Mouse (Mus musculus) megakaryocyte, adult 5-6 weeks (primary cell): ENCODE results near the gene Jazf1. TPM values are rescaled to one million over a fixed set of nuclear protein-coding genes. Genes with fewer than 3 reads are reported as not detected.

Experiments
- ATAC-seq: 2 replicates; pipeline ENCODE4 v1.8.0; 2016; ENCODE audit warnings: mild to moderate bottlenecking, inconsistent platforms; ENCODE audit not compliant: poor library complexity, severe bottlenecking
- total RNA-seq, 2 experiments: library from RNA; stranded (forward) in 1 of 2; stranded (reverse) in 1 of 2; fragments of 153-499, 151-499 nt in 1 of 2; fragments of 221-1000, 200-1000 nt in 1 of 2; gene quantifications; 2 replicates each; pipeline versions ENCODE4 v1.2.3 to v1.2.4; 2015 to 2017

Gene Jazf1
- total RNA-seq, 2 experiments from 2014 or later: 2.2 to 4.3 TPM

DNA sequence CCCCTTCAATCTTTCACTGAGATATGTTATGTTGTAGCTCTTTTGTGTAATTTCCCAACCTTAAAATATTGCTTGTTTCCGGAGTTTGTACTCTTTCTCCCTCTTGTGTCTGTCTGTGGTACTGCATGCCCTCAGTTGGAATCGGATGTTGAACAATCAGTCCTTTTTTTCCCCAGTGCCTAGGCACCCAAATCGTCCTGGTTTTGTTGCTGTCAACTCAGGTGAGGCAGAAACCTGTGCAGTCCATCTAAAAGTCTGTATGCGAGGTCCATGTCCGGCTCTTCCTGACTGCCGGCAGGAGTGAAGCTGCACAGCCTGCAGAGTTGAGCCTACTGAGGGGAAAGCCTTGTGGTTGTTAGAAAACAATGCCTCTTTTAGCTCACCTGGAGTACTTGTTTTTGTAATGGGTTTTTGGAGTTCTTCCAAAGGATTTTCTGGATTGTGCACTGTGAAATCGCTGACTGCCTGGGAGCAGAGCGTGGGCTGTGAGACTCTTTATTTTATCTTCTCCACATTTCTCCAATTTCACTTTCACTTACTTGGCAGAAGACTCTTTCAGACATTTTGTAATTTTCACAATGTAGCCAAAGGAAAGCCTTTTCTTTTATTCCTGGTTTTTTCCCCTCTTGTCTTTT lies 343.5 kb downstream of the Jazf1 start:
- ATAC-seq: peak; percentile 79

Other genes with a start within 250 kb of the Jazf1 start
- gene Creb5, start 218.6 kb upstream of the Jazf1 start, total RNA-seq (2015): 0.04 and 0.07 TPM in 2 replicates
- gene Creb5, start 218.6 kb upstream of the Jazf1 start, total RNA-seq (2017): 0.07 TPM in 1 of 2 replicates, not detected in the other